In the genomic region with DNA sequence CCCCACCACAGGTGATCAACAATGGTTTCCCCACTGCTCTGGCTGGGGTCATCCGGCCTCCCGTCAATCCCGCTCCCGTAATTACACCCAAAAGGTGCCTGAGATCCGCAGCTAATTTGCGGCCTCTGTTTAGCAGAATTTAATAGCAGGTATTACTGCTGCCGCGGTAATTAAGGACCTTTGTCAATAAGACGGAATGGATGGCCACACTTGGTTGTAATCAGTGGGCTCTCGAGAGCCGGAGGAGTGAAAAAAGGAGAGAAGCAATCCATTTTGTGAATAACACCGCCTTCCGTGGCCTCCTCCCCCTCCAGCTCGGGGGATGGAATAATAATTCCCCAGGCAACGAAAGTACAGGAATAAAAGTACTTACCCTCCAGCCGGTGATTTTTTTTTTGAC, we compare ENCODE assay signal across 12 mouse cellular contexts.
A peak's percentile ranks its signal among the peaks of the same experiment; 100 is the strongest.
DNase-seq lines count a peak whose midpoint lies in the region; ATAC-seq and TF ChIP-seq lines count a peak whose summit lies in the region.
"Had no signal": no experiment of that assay in that cellular context is flagged by ENCODE, and none has a peak within 500 bp of the region (broad histone marks: within the 10 kb centered on the region; RNA-seq: fewer than 3 reads in every experiment).

No protein-coding gene starts in this region.

- H3K4me1 ChIP-seq in intestine, embryonic 15.5 days (replicated peaks), result no peaks in the 10 kb centered on the region
- H3K4me1 ChIP-seq in intestine, embryonic 16.5 days (ENCODE audit: control insufficient read depth, insufficient read depth, low read length), result 0 out of 2 replicates have a peak, but pooled peaks cover 3% of the 10 kb centered on the region
- peaks cover 11% of the 10 kb centered on the region for H3K4me1 ChIP-seq in embryonic facial prominence, embryonic 14.5 days (ENCODE audit: control insufficient read depth, insufficient read depth, low read length)
- no peaks in the 10 kb centered on the region; the same call in 1 of the 2 replicates for H3K4me1 ChIP-seq in hindbrain, postnatal 0 days (ENCODE audit: insufficient read depth, low read length)
- H3K4me1 ChIP-seq in neural tube, embryonic 13.5 days (replicated peaks), result peaks cover 35% of the 10 kb centered on the region

- TF ChIP-seq CTCF in hindbrain, postnatal 0 days (IDR thresholded peaks at IDR 0.05; ENCODE audit: low read depth), result no peak

- no peak overlapping the region for H3K9ac ChIP-seq in intestine, embryonic 15.5 days
- no peak overlapping the region for H3K9ac ChIP-seq in intestine, embryonic 16.5 days (ENCODE audit: low read depth, low read length)
- H3K9ac ChIP-seq in embryonic facial prominence, embryonic 14.5 days (ENCODE audit: low read depth, low read length), result peak overlapping the region; percentile 34; the same call in 1 of the 2 replicates
- H3K9ac ChIP-seq in hindbrain, postnatal 0 days (replicated peaks; ENCODE audit: low read length), result no peak overlapping the region
- no peak overlapping the region for H3K9ac ChIP-seq in neural tube, embryonic 13.5 days

- peaks cover 34% of the 10 kb centered on the region for H3K27me3 ChIP-seq in intestine, embryonic 15.5 days (replicated peaks)
- peaks cover 34% of the 10 kb centered on the region for H3K27me3 ChIP-seq in intestine, embryonic 16.5 days (replicated peaks; ENCODE audit: control insufficient read depth, insufficient read depth, low read length)
- peaks cover 60% of the 10 kb centered on the region for H3K27me3 ChIP-seq in embryonic facial prominence, embryonic 14.5 days (replicated peaks; ENCODE audit: control insufficient read depth, insufficient read depth, low read length)
- peaks cover 6% of the 10 kb centered on the region; the same call in 1 of the 2 replicates for H3K27me3 ChIP-seq in hindbrain, postnatal 0 days (ENCODE audit: insufficient read depth, low read length)
- peaks cover 97% of the 10 kb centered on the region for H3K27me3 ChIP-seq in neural tube, embryonic 13.5 days

- H3K4me2 ChIP-seq in intestine, embryonic 15.5 days (replicated peaks), result peak overlapping the region; percentile 17
- no peak overlapping the region for H3K4me2 ChIP-seq in intestine, embryonic 16.5 days (ENCODE audit: low read depth, low read length)
- peak overlapping the region; percentile 27 for H3K4me2 ChIP-seq in embryonic facial prominence, embryonic 14.5 days (ENCODE audit: low read depth, low read length)
- peak overlapping the region; percentile 46 for H3K4me2 ChIP-seq in hindbrain, postnatal 0 days (ENCODE audit: low read depth, low read length)
- H3K4me2 ChIP-seq in neural tube, embryonic 13.5 days, result peak overlapping the region; percentile 28

- no peaks in the 10 kb centered on the region for H3K36me3 ChIP-seq in intestine, embryonic 15.5 days
- no peaks in the 10 kb centered on the region for H3K36me3 ChIP-seq in intestine, embryonic 16.5 days (ENCODE audit: control insufficient read depth, insufficient read depth, low read length)
- no peaks in the 10 kb centered on the region for H3K36me3 ChIP-seq in embryonic facial prominence, embryonic 14.5 days (ENCODE audit: control insufficient read depth, insufficient read depth, low read length)
- H3K36me3 ChIP-seq in hindbrain, postnatal 0 days (ENCODE audit: insufficient read depth, low read length), result no peaks in the 10 kb centered on the region
- H3K36me3 ChIP-seq in neural tube, embryonic 13.5 days, result no peaks in the 10 kb centered on the region

- no peak overlapping the region for H3K27ac ChIP-seq in intestine, embryonic 15.5 days
- H3K27ac ChIP-seq in intestine, embryonic 16.5 days (ENCODE audit: low read length), result no peak overlapping the region
- H3K27ac ChIP-seq in embryonic facial prominence, embryonic 14.5 days (replicated peaks; ENCODE audit: low read depth, low read length), result no peak overlapping the region
- H3K27ac ChIP-seq in hindbrain, postnatal 0 days, result no peak overlapping the region
- no peak overlapping the region for H3K27ac ChIP-seq in neural tube, embryonic 13.5 days (replicated peaks)

- no peak for ATAC-seq in intestine, embryonic 15.5 days
- no peak for ATAC-seq in intestine, embryonic 16.5 days
- no peak for ATAC-seq in embryonic facial prominence, embryonic 14.5 days (ENCODE audit: low read depth)
- ATAC-seq in hindbrain, postnatal 0 days, result no peak
- no peak for ATAC-seq in neural tube, embryonic 13.5 days (ENCODE audit: low read depth)
- no peak for ATAC-seq in megakaryocyte-erythroid progenitor cell, adult 5-6 weeks (replicated peaks; ENCODE audit: low FRiP score, low TSS enrichment, poor library complexity, severe bottlenecking)
- ATAC-seq in megakaryocyte progenitor cell, adult 5-6 weeks (replicated peaks; ENCODE audit: poor library complexity), result no peak
- ATAC-seq: CD4-positive, CD25-positive, alpha-beta regulatory T cell, adult 4 months had no signal

- 1% methylated on average over 16 of the region's 16 CpGs for WGBS in intestine, embryonic 15.5 days
- under 1% methylated on average over 16 of the region's 16 CpGs for WGBS in intestine, embryonic 16.5 days
- WGBS in embryonic facial prominence, embryonic 14.5 days, result 1% methylated on average over 16 of the region's 16 CpGs
- WGBS in hindbrain, postnatal 0 days, result 2% methylated on average over 16 of the region's 16 CpGs
- under 1% methylated on average over 16 of the region's 16 CpGs for WGBS in neural tube, embryonic 13.5 days

- no peaks in the 10 kb centered on the region for H3K9me3 ChIP-seq in intestine, embryonic 15.5 days
- H3K9me3 ChIP-seq in intestine, embryonic 16.5 days (ENCODE audit: control insufficient read depth, low read length), result no peaks in the 10 kb centered on the region
- no peaks in the 10 kb centered on the region for H3K9me3 ChIP-seq in embryonic facial prominence, embryonic 14.5 days (ENCODE audit: control insufficient read depth, low read length)
- no peaks in the 10 kb centered on the region for H3K9me3 ChIP-seq in hindbrain, postnatal 0 days (ENCODE audit: low read length)
- no peaks in the 10 kb centered on the region for H3K9me3 ChIP-seq in neural tube, embryonic 13.5 days

- DNase-seq in embryonic facial prominence, embryonic 14.5 days (ENCODE audit: low spot score), result peak; percentile 6
- DNase-seq in hindbrain, postnatal 0 days (ENCODE audit: low spot score), result peak; percentile 15
- no peak for DNase-seq in thymus, postnatal 0 days (ENCODE audit: low spot score)
- DNase-seq: heart, postnatal 36 days; lung, postnatal 4 days; thymus, adult 18-20 months had no signal

- H3K4me3 ChIP-seq in intestine, embryonic 15.5 days (replicated peaks), result no peak overlapping the region
- H3K4me3 ChIP-seq in intestine, embryonic 16.5 days (ENCODE audit: low read length), result no peak overlapping the region
- peak overlapping the region; percentile 20 for H3K4me3 ChIP-seq in embryonic facial prominence, embryonic 14.5 days (ENCODE audit: low read depth, low read length)
- H3K4me3 ChIP-seq in hindbrain, postnatal 0 days (ENCODE audit: low read length), result peak overlapping the region; percentile 13
- H3K4me3 ChIP-seq in neural tube, embryonic 13.5 days, result 0 out of 2 replicates have a peak overlapping the region, but pooled peaks have one; percentile 10

Comparison
In these comparisons a context has a peak if more than half of its experiments do, and no peak if none do; other contexts are left out.
1. H3K4me3 ChIP-seq: peak in embryonic facial prominence, embryonic 14.5 days (single experiment), hindbrain, postnatal 0 days (single experiment) and neural tube, embryonic 13.5 days (single experiment); none in intestine, embryonic 15.5 days (single experiment) and intestine, embryonic 16.5 days (single experiment).